Comparison of ENCODE assay signal across 11 mouse cellular contexts in the genomic region with DNA sequence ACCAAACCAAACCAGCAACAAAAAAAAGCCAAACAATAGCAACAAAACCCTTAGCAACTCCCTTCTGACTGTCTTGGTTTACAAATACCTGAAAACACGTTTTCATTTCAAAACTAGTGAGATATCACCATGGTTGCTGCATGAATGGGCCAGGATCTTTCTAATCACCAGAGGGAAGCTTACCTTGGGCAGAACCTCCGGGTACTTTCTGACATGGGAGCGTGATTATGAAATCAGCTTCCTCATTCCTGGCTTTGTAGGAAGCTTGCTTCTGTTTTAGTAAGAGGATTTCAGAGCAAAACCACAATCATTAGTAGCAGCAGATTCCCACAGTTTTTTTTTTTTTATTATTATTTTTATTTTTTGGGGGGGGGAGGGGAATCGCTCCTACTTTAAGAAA.
"Had no signal": no experiment of that assay in that cellular context is flagged by ENCODE, and none has a peak within 500 bp of the region (broad histone marks: within the 10 kb centered on the region; RNA-seq: fewer than 3 reads in every experiment).

No protein-coding gene starts in this region.

- ATAC-seq: intestine, embryonic 15.5 days; liver, postnatal 0 days; midbrain, embryonic 13.5 days; midbrain, embryonic 16.5 days had no signal

- DNase-seq: kidney, adult 11 months; kidney, adult 8-10 months; kidney, postnatal 10 days; kidney, postnatal 4 days; left cerebral cortex, postnatal 4 days; liver, postnatal 0 days; thymus, adult 18-20 months; thymus, postnatal 36 days had no signal
